Mouse (Mus musculus): ENCODE measurements at regions not wholly inside any gene's neighbourhood (a gene's known extent, or its start where the extent isn't known, plus 50 kb on each side); places are given as distances from the start of the nearest gene placed in this dataset.
A peak's percentile ranks its signal among the peaks of the same experiment; 100 is the strongest.

DNA sequence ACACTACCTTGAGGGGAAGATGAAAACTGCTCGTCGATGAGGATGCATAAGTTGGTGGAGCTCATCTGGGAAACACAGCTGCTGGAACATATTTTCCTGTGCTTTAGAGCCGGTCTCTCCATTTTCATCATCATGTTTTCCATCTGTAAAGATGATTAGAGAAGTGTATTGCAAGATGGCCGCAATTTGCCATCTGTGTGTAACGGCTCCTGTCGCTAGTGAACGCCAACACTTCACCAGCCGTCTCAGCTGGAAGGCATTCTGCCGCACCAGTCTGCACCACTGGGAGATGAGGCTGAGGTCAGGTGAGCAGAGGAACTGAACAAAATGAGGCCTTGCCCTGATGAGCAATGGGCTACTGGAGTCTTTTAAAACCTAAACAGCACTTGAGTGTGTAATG is 57.4 kb downstream of the Gm21962 start:
- no peak for DNase-seq

GRCm38 (mm10) chr3:137729421-137729820 is 58.1 kb downstream of the Gm21962 start:
- no peak for DNase-seq

DNA sequence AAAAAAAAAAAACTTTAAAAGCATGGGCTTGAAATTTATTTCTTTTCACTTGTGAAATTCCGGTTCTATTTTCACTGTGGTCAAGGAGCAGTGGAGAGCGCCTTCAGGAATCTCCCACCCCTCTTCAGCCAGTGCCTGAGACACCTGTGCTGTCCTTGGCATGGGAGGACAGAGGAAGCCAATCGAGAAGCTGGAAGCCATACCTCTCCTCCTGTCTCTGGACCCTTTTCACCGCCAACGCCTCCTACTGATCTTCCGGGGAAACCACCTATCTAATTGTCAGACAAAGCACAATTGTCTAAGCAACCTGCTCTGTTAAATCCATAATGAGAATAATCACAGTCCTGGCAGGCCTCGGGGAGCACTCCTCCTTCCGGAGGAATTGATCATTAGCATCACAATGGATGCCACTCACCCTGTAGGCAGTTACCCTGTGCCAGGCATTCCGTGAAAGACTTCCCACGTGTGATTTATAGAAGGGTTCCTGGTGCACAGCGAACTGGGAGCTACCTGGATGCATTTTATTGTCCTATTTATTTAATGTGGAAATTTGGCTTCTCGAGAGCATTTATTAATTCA is 66.0 kb downstream of the Gm21962 start:
- no peak for DNase-seq

GRCm38 (mm10) chr3:137741528-137741927 is 70.2 kb downstream of the Gm21962 start:
- no peak for DNase-seq

- no peak for DNase-seq
These were observed 70.8 kb downstream of the Gm21962 start for GRCm38 (mm10) chr3:137742119-137742518.

- no peak for DNase-seq
These were observed 80.5 kb downstream of the Gm21962 start for GRCm38 (mm10) chr3:137751732-137752260.

GRCm38 (mm10) chr3:137752447-137753256 is 81.3 kb downstream of the Gm21962 start:
- DNase-seq: peak; percentile 72

- DNase-seq: no peak
These were observed 81.9 kb downstream of the Gm21962 start for GRCm38 (mm10) chr3:137753257-137753654.

DNA sequence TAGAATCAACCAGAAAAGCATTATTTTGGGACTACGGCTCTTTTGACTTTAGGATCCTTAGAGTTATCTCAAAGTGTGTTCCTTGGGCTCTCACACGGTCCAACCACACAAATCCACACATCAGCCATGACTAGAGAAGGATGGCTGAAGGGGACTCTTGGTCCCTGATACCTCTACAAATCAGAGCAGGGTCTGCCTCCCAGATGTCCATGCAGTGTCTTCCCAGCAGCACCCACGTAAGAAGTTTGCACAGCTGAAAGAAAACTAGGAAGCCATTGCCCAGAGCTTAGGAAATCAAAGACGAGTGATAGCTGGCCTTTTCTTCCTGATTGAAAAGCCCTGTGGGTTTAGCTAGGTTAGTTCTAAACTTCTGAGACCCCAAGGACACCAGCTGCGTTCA is 84.1 kb downstream of the Gm21962 start:
- DNase-seq: no peak

- DNase-seq: no peak
These were observed 91.0 kb downstream of the Gm21962 start for GRCm38 (mm10) chr3:137762213-137762884.

- no peak for DNase-seq
These were observed 92.1 kb downstream of the Gm21962 start for GRCm38 (mm10) chr3:137763406-137763805.

- no peak for DNase-seq
These were observed 95.7 kb upstream of the H2afz start for GRCm38 (mm10) chr3:137768627-137769026.

DNA sequence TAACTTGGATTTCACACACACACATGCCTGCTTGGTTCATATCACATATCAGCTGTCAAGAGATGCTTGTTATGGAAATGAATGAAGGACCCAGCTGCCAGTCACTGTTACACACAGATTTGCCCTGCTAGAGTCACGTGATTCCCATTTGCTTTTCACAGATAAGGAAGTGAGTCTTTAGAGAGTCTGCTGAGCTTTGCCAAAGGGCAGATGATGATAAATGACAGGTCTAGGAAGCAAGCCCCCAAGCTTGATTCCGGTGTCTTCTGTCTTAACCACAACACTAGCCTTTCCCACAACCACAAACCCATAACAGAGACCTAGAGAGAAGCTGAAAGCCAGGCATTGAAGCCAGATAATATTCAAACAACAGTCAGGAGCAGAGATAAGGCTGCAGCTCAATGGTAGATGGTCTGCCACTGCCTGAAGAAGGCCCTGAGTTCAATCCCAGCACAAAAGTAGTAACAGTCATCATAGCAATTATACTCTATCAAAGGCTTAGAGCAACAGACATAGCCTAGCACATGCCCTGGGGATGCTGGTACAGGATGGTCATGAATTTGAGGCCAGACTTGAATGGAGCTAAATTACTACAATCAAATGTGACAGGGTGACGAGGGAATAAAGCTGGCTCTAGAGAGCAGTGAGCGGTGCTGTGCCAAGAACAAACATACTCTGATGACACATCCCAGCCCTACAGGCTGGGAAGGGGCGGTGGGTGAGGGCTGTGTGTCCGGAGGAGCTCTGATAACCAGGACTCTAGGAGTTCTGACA is 89.0 kb upstream of the H2afz start:
- DNase-seq: no peak

DNA sequence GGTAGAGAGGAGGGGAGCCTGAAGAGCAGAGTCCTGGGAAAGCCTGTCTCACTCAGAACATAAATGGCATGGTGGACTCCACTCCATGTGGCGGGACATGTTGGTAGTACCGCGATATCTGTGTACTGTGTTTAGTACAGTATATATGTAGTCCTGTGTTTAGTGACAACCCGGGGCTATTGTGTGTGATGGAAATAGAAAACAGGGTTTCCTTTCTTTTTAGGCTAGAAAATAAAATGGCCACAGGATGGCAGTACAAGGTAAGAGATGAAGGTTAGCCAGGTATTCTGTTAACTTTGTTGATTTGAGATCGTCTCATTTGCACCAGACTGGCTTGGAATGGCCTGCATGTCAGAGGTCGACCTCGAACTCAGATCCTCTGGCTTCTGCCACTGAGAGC is 86.2 kb upstream of the H2afz start:
- DNase-seq: peak; percentile 4

- DNase-seq: no peak
These were observed 84.3 kb upstream of the H2afz start for GRCm38 (mm10) chr3:137780029-137780428.

- DNase-seq: no peak
These were observed 81.5 kb upstream of the H2afz start for GRCm38 (mm10) chr3:137782836-137783235.

DNA sequence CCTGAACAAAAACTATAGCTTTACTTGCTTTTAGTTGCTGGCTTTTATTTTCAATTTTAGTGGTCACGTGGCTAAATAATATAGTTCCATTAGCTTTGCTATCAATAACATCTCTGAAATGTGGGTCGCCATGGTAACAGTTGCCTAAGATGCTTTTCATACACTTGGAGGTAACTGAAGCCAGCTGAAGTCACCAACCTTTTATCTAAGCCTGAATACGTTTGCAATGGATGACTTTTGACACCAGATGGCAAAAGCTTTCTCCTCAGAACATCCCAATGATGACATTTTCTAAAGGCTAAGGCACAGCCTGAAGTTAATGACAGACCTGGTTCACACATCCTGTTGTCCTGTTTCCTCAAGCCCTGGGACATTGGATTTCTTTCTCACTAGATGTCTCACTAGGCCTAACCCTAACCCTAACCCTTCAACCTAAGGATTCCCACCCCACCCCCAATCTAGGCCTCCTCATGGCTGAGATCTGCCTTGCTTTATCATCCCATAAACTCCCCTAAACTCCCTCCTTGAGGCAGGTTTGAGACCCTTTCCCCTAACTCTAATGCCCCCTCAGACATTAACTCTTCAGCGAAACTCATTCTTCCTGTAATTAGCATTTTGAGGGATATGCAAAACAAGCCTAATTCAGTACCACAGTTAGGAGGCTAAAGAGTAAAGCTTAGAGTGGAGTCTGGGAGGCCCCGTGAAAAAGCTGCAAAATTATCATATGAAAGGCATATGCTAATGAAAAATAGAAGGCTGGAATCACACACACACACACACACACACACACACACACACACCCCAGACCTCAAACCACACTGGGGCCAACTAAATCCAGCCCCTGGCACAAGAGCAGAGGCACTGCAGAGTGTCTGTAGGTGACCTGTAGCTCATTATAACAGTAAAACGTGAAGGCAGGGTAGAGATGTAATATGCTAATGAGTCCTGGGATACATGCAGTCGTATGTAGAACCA is 80.1 kb upstream of the H2afz start:
- no peak for DNase-seq

DNA sequence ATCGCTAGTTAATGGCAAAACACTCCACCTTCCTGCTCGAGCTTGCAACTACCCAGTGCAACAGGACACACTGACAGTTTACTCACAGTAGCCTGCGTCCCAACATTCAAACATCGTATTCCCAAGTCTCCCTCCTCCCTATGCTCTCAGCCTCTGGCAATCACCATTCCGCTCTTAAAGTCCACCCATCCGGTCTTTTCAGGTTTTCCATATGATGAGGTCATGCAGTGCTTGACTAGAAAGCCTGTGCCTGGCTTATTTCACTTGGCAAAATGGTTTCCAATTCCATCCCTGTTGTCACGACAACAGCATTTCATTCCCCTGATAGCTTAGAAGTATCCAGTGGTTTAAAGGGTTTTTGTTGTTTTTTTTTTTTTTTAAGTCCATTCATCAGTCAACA is 79.1 kb upstream of the H2afz start:
- DNase-seq: no peak

DNA sequence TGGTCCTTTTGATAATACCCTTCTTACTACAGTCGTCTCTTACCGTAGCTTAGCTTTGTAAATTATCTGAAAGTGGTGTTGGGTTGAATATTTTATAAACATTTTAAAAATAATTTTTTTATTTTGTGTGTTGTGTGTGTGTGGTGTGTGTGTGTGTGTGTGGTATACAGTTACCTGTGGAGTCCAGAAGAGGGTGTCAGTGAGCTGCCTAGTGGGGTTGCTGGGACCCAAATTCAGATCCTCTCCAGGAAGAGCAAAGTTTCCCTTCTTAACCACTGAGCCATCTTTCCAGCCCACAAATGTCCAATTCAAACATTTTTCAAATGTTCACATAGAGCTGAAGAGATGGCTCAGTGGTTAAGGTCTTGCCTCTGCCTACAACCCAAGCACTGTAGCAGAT is 78.4 kb upstream of the H2afz start:
- no peak for DNase-seq

GRCm38 (mm10) chr3:137789671-137790070 is 74.6 kb upstream of the H2afz start:
- DNase-seq: no peak

- DNase-seq: no peak
These were observed 73.9 kb upstream of the H2afz start for GRCm38 (mm10) chr3:137790340-137790739.
